Mouse (Mus musculus) WW6 (cell line): ENCODE results near the gene Syndig1l.

Experiments used
- DNase-seq: peaks from one replicate; pipeline ENCODE4 v3.0.0-alpha.2; 2013; ENCODE audit warnings: low read depth, low spot score

Syndig1l gene

GRCm38 (mm10) chr12:84698319-84699081 is at the start of gene Syndig1l:
TSS of gene Syndig1l (minus strand) at chr12:84698831.
- DNase-seq = no peak

DNA sequence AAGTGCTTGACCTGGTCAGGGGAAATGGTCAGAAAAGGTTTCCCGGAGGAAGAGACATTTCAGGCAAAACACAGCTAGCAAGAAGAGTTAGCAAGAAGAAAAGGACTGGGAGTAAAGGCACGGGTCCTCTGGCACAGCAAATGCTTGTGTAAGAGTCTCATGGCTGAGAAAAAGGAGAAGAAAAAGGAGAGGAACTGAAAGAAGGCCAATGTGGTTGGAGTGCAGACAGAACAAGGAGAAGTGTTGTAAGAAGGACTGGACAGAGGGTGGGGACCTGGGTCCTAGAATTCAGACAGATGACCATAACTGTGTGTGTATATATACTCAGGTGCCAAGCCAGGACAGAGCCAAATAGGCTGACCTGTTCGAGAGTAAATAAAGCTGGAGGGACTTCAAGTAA is 49.5 kb upstream of the Syndig1l start:
- DNase-seq = no peak

- no peak for DNase-seq
These were observed 47.1 kb upstream of the Syndig1l start for GRCm38 (mm10) chr12:84745700-84746099.

GRCm38 (mm10) chr12:84743496-84743895 is 44.9 kb upstream of the Syndig1l start:
- no peak for DNase-seq

- no peak for DNase-seq
These were observed 34.7 kb upstream of the Syndig1l start for GRCm38 (mm10) chr12:84733366-84733765.

GRCm38 (mm10) chr12:84728421-84728820 is 29.8 kb upstream of the Syndig1l start:
- DNase-seq = no peak

DNA sequence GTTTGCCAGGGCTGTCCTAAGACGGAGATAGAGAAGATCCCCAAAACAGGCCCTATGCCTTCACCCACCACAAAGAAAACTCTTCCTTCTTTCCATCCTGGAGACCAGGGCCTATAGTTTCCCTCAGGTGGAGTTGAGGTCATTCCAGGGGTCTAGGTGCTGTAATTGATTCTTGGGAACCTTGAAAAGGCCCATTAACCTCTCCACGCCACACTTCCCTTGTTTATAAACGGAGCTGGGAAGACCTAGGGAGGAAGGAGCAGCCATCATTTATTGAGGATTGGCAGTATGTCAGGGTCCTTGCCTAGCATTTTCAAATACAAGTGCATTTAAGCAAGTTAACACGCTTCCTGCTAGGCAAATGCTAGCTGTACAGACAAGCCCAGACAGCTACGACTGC is 28.8 kb upstream of the Syndig1l start:
- no peak for DNase-seq

DNA sequence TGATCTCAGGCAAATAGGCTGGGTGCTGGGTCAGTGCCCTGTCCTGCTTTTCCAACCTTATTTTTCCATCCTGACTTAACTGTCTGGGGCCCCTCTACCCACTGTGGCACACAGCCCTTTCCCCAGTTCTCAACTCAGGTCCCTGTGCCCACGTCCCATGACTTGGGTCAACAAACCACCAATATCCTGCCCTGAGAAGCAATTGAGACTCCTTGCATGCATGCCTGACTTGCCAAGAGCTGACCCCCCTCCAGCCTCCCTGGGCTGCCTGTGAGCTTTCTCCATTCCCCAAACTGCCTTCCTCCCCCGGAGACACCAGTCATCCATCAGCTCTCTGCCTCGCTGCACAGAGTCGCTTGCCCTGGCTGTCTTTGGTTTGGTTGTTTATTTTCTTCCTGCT is 28.4 kb upstream of the Syndig1l start:
- DNase-seq = no peak

DNA sequence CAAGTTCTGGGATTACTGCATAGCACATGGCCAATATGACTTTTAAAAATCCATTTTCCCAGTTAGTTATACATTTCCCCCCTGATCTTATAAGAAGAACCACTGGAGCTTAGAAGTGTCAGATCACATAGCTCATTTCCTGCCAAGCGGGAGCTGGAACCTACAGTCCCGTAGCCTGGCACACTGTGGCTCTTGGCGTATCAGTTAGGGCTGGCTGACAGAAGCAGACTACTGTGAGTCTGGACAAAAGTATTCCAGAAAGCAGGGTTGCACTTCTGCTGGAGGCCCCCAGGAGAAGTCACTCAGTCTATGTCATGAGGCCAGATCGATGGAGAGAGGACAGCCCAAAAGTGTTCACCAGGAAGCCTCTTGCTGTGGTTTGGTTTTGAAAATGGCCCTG is 27.8 kb upstream of the Syndig1l start:
- no peak for DNase-seq

- no peak for DNase-seq
These were observed 20.0 kb upstream of the Syndig1l start for GRCm38 (mm10) chr12:84718462-84719244.

GRCm38 (mm10) chr12:84714578-84714977 is 15.9 kb upstream of the Syndig1l start:
- DNase-seq = no peak

DNA sequence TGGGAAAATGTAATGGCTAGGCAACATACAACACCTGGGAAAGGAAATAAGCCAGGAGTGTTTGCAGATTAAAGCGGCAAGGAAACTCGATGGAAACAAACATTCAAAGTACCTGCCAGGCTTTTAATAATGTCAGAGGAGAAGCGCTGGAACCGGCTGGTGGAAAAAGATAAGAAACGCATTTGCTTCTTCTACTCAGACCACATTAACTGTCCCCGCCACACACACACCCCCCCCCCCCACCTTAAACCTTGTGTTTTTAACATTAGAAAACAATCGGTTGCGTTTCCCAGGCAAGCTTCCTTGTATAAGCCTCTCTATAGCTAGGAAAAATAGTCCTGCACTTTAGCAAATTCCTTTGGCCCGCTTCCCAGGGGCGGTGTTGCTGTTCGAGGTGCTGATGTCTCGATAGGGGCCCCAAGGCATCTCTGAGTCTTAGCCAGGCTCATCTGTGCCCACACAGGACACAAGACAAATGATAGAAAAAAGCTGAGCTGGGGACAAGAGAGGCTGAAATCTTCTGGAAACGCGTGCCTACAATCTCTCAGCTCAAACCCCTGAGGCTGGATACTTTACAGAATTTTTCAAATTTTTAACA is 11.3 kb upstream of the Syndig1l start:
- no peak for DNase-seq

GRCm38 (mm10) chr12:84707804-84708203 is 9.2 kb upstream of the Syndig1l start:
- no peak for DNase-seq

GRCm38 (mm10) chr12:84706886-84707285 is 8.3 kb upstream of the Syndig1l start:
- DNase-seq = no peak

- no peak for DNase-seq
These were observed 4.0 kb upstream of the Syndig1l start for GRCm38 (mm10) chr12:84702586-84702985.

GRCm38 (mm10) chr12:84692141-84692540 is 6.5 kb downstream of the Syndig1l start:
- no peak for DNase-seq

- DNase-seq = no peak
These were observed 7.3 kb downstream of the Syndig1l start for GRCm38 (mm10) chr12:84691347-84691746.

DNA sequence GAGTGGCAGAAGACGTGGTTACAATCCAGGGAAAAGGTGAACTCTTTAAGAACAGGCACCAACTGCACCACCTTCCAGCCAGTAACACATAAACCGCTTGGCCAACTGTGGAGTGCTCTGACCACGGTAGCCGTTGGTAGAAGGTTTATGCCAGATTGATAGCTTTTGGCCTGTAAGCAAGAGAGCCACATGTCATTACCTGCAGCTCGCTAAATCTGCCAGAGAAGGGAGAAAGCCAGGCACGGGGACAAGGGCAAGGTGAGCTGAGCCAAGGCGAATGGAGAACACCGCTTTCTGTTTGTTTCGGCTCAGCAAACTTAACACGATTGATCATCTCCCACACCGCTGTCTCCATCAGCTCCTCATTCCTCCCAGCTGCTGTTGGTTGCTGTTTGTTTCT is 9.6 kb downstream of the Syndig1l start:
- no peak for DNase-seq

DNA sequence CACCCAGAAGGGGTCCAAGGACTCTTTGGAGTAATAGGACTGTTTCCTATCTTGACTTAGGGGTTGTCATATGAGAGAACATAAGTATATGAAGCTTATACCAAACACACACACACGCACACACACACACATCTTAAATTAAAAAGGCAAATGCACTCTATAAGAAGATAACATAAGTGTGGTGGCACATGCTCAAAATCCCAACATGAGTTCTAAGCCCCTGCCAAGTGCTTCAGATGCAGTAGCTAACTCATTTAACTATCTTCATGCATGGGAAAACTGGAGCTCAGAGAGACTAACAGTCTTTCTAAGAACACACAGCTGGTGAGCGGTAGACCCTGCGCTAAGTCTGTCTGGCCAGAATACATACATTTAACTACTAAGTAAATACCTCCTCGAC is 11.1 kb downstream of the Syndig1l start:
- DNase-seq = no peak

GRCm38 (mm10) chr12:84686176-84686575 is 12.5 kb downstream of the Syndig1l start:
- DNase-seq = no peak

- no peak for DNase-seq
These were observed 14.1 kb downstream of the Syndig1l start for GRCm38 (mm10) chr12:84684569-84684968.

- DNase-seq = no peak
These were observed 22.6 kb downstream of the Syndig1l start for GRCm38 (mm10) chr12:84676011-84676410.
